Mouse (Mus musculus): ENCODE measurements around the gene Idh3b. TPM values are rescaled to one million over a fixed set of nuclear protein-coding genes. Genes with fewer than 3 reads are reported as not detected.

Idh3b gene
- total RNA-seq (2023), result 10 to 100 TPM; 55.4 to 66.4 TPM

GRCm38 (mm10) chr2:130283854-130284654 is at the start of gene Idh3b:
Gene Idh3b, minus strand, starts transcription at chr2:130284547.

GRCm38 (mm10) chr2:130294936-130295277 is 10.6 kb upstream of the Idh3b start, which contains the start of gene Ebf4:
Gene Ebf4, plus strand, starts transcription at chr2:130295169.

GRCm38 (mm10) chr2:130274149-130274861 is 10.0 kb downstream of the Idh3b start, which contains the start of gene Nop56:
Gene Nop56, plus strand, starts transcription at chr2:130274430.

Other genes with a start within 250 kb of the Idh3b start
- gene Tgm6, start 172.1 kb downstream of the Idh3b start, total RNA-seq (2023), result not detected
- gene Snrpb, start 105.1 kb downstream of the Idh3b start, total RNA-seq (2023), result 100 to 1,000 TPM; 133 to 151 TPM
- not detected for gene Tmc2, start 89.4 kb downstream of the Idh3b start, total RNA-seq (2023)
- 10 to 100 TPM; 91.5 to 93.1 TPM for gene Nop56, start 10.1 kb downstream of the Idh3b start, total RNA-seq (2023)
- not detected for gene Ebf4, start 10.6 kb upstream of the Idh3b start, total RNA-seq (2023)
- gene Cpxm1, start 113.0 kb upstream of the Idh3b start, total RNA-seq (2023), result under 1 TPM in 1 of 2 experiments, not detected in 1; 0.98 TPM
- not detected for gene Gm28372, start 120.7 kb upstream of the Idh3b start, total RNA-seq (2023)
- not detected for gene 1700020A23Rik, start 120.7 kb upstream of the Idh3b start, total RNA-seq (2023)
- gene Tmem239, start 121.9 kb upstream of the Idh3b start, total RNA-seq (2023), result not detected
- gene Vps16, start 139.8 kb upstream of the Idh3b start, total RNA-seq (2023), result 10 to 100 TPM; 61.4 to 71.7 TPM
- 10 to 100 TPM; 13.5 to 16.4 TPM for gene Pced1a, start 140.2 kb upstream of the Idh3b start, total RNA-seq (2023)
- 10 to 100 TPM; 80.7 to 83.5 TPM for gene Ptpra, start 165.7 kb upstream of the Idh3b start, total RNA-seq (2023)

Measured in neutrophil, adult 59 days (primary cell).